Mouse (Mus musculus) left cerebral cortex, postnatal 25 days (tissue): Measurements from ENCODE around the gene Kif5c. TPM values are rescaled to one million over a fixed set of nuclear protein-coding genes. Genes with fewer than 3 reads are reported as not detected.
A peak's percentile ranks its signal among the peaks of the same experiment; 100 is the strongest.

Source experiments
- DNase-seq, 2 experiments: peaks; one replicate each; pipeline ENCODE4 v3.0.0; 2022; ENCODE audit warnings: low spot score in 2 of 2, mixed read lengths in 1 of 2
- intact Hi-C: fragments of 180-260 bp; cut with DNase I; formaldehyde crosslinking; loops from one replicate; pipeline ENCODE4 v1.15.1; 2025
- total RNA-seq, 2 experiments: library from RNA; stranded (reverse); gene quantifications; 2 replicates each; pipeline ENCODE4 v1.2.3; 2021

Gene Kif5c
- total RNA-seq, 2 experiments from 2014 or later = 577 to 597 TPM

DNA sequence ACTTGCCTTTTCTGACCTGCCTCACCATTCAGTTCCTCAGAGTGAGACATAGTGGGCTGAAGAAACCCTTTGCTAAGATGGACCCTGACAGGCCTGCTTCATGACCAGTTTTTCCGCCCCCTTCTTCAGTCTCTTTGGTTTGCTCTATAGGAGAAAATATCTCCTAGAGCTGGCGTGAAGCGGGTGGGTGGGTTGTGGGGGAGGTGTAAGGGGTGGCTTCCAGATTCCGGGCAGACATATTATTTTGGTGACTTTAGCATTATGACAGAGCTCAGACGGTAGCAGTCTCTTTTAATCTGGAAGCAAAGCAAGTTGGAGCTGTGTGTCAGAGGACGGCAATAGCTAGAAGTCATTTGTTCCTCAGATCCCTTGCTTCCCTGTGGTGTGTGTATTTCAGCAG lies 92.6 kb downstream of the Kif5c start:
- peak; percentile 37 to 81 for DNase-seq
- intact Hi-C loops = loop anchor here (5.0 kb wide), 3 partner anchors 89 to 259 kb away; partner anchors contain the start of gene Epc2

GRCm38 (mm10) chr2:49712336-49712887 lies 93.3 kb downstream of the Kif5c start:
- intact Hi-C loops = loop anchor here (5.0 kb wide), 3 partner anchors 90 to 260 kb away; partner anchors contain the start of gene Epc2
- no peak for DNase-seq

DNA sequence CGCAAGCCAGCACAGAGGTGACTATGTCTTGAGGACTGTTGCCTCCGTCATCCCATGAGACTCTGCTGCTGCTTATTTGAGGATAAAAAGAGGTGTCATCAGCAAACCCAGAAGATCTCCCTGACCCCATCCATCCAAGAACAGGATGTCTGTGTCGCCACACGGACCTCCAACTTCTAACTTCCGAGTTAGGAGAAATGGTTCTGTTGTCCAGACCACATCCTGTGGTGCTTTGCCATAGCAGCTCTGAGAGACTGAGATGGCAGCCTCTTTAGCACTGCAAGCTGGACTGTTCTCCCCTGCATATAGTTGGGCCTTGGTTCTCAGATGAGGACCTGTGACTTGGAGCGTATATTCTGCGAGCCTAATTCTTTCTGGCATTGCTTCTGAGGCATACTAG lies 97.4 kb downstream of the Kif5c start:
- DNase-seq = no peak
- intact Hi-C loops = no loop called here

DNA sequence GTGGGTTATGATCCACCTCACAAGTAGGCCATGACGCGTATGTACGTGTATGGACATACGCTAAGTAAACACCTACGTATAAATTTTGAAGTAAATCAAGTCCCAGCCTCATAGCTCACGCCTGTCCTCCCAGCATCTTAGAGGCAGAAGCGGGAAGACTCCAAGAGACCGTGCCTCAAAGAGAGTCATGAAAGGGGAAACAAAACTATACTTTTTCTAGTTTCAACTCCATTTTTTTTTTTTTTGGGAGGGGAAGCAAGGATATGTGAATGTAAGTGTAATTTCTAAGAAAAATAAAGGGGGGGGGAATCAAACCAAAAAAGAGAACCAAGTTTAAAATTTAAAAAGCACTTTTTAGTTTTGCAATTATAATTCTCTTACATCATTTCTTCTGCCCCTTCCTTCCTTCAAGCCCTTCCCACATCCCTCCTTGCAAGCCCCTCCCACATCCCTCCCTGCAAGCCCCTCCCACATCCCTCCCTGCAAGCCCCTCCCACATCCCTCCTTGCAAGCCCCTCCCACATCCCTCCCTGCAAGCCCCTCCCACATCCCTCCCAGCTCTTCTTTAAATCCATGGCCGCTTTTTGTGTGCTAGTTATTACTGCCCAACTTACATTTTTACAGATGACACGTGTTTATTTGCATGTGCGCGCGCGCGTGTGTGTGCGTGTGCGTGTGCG lies 98.5 kb downstream of the Kif5c start:
- intact Hi-C loops = no loop called here
- no peak for DNase-seq

DNA sequence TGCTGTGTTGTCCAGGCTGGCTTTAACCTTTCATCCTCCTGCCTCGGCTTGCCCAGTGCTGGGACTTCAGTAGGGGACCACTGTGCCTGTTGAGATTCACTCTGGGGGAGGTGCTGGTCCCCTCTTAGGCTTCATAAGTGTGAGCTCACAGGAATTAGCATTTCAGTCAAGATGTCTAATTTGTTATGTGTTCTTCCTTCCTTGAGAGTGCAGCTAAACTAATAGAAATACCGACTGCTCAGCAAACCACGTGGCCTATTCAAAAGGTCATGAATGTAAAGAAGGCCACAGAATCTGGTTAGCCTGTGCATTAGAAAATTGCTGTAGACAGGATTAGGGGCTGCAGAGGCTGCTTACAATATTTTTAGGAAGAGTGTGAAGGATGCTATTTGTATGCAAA lies 99.4 kb downstream of the Kif5c start:
- no peak for DNase-seq
- intact Hi-C loops = no loop called here

DNA sequence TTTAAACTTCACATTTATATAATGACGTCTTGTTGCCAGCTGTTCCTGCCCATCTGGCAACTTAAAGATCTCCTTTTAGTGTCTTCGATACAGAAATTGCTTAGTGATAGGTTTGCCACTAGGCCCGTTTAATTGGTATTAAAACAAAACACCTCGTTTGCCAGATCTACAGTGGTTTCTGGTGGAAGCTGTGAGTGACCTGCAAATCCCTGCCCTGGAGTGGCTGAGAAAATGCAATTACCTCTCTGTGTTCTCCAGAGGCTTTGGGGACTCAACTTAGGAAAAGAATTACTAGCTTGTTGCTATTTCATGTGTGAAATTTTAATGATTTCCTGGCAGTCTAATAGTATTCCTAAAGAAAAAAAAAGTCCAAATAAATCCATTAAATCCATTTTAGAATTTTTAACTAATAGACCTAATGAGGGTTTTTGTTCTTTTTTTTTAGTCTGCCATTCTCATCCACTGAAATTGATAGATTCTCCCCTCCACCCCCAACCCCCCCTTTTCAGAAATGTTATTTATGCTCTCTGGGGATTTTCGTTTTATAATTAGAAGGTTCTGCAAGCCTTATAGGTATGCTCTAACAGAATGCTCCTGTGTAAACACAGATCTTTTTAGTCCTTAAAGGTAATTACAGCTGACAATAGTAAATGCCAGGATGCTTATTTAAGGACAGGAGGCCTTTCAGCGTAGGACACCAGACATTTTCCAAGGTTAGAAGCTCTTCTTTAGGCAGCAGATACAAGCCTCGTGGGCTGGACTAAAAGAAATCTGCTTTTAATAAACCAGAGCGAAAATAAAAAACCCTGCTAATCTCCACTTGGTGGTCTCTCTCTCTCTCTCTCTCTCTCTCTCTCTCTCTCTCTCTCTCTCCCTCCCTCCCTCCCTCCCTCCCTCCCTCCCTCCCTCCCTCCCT lies 100.1 kb downstream of the Kif5c start:
- DNase-seq = no peak
- intact Hi-C loops = no loop called here

DNA sequence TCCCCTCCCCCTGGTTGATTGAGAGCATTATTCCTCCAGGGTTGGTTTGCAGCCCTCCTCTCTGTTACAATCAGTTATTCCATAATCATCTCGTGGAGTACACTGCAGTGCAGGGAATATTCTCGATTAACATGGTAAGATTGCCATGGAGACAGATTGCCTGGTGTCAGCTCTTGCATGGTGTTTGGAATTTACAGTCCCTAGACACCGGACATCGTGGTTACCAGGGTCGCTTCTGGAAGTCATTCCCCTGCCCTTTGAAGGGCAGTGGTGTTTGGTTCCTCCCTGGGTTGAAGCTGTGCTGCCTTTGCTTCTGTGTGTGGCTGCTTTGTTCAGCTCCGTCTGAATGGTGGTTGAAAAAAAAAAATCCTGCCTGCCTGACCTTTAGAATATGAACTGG lies 100.8 kb downstream of the Kif5c start:
- intact Hi-C loops = no loop called here

GRCm38 (mm10) chr2:49720343-49720742 lies 101.2 kb downstream of the Kif5c start:
- intact Hi-C loops = no loop called here
- peak in 1 of 2 experiments; percentile 43 for DNase-seq

More for the DNA sequence above, 100.8 kb downstream of the Kif5c start:
- no peak for DNase-seq

- DNase-seq = no peak
- intact Hi-C loops = no loop called here
These were observed 103.2 kb downstream of the Kif5c start for GRCm38 (mm10) chr2:49722331-49722730.

DNA sequence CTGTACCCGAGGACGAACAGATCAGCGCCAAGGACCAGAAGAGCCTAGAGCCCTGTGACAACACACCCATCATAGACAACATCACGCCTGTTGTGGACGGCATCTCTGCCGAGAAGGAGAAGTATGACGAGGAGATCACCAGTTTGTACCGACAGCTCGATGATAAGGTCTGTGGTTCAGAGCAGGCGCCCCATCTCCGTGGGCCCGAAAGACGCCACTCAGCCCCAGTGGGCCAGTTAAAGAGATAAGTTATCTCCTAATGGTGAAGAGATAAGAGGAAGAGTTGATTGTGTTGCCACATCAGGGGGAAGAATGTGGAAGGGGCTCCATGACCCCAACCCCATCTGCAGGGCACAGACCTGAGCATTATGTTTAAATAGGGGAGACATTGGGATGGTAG lies 103.9 kb downstream of the Kif5c start:
- intact Hi-C loops = no loop called here
- no peak for DNase-seq

- DNase-seq = no peak
- intact Hi-C loops = loop anchor here (2.0 to 5.0 kb wide), 2 partner anchors 104 to 368 kb away; no protein-coding TSS in a partner anchor
These were observed 107.6 kb downstream of the Kif5c start for GRCm38 (mm10) chr2:49726672-49727071.

DNA sequence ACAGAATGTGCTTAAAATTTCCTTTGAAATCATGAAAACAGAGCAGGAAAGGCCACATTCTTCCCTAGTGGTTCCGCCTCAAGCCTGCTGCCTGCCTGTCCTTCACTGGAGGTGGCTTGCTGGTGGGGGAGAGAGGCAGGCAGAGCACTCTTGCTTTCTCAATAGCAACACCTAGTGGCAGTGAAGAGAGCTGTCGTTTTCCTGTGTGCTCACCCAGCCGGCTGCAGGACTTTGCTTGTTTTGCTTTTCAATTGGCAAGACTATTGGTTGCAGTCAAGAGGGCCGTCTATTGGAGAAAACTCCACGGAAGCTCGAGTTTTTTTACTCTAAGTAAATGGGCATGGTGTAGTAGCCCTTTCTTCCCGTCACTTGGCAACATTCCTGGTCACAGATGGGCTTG lies 108.1 kb downstream of the Kif5c start:
- peak; percentile 77 to 89 for DNase-seq
- intact Hi-C loops = loop anchor here (2.0 to 5.0 kb wide), 2 partner anchors 105 to 368 kb away; no protein-coding TSS in a partner anchor

- intact Hi-C loops = loop anchor here (2.0 to 5.0 kb wide), 2 partner anchors 105 to 369 kb away; no protein-coding TSS in a partner anchor
- DNase-seq = no peak
These were observed 108.6 kb downstream of the Kif5c start for GRCm38 (mm10) chr2:49727686-49728085.

GRCm38 (mm10) chr2:49728896-49729610 lies 110.0 kb downstream of the Kif5c start:
- no peak for DNase-seq
- intact Hi-C loops = loop anchor here (5.0 kb wide), 1 partner anchor 107 kb away; no protein-coding TSS in a partner anchor

DNA sequence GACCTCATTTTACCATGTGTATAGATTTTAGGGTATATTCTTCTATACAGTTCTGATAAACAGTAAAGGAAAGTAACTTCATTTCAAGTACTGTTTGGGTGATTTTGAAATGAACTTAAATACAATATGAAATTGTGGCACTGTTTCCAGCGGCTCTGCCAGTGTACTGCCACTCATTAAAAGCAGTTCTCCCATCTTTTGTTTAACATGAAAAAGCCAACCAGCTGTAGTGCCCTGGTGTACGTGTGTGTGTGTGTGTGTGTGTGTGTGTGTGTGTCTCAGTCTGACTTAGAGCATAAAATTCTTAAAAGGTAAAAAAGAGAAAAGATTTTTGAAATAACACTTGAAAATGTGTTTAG lies 110.5 kb downstream of the Kif5c start:
- DNase-seq = no peak
- intact Hi-C loops = loop anchor here (5.0 kb wide), 1 partner anchor 107 kb away; no protein-coding TSS in a partner anchor

DNA sequence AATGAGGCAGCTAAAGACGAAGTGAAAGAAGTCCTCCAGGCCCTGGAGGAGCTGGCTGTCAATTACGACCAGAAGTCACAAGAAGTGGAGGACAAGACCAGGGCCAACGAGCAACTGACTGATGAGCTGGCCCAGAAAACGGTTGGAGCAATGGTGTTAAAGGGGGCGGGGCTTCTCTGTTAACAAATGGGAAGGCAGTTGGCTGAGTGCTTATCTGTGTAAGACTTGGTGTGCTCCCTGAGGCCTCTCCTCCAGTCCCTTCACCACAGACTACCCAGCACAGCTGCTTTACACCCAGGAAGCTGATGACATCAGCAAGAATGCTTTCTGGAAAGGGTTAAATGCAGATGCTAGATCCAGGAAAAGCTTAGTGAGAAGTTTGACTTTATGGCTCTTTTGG lies 111.1 kb downstream of the Kif5c start:
- intact Hi-C loops = loop anchor here (10.0 kb wide), 1 partner anchor 815 kb away; no protein-coding TSS in a partner anchor
- no peak for DNase-seq

- intact Hi-C loops = loop anchor here (10.0 kb wide), 1 partner anchor 818 kb away; no protein-coding TSS in a partner anchor
- no peak for DNase-seq
These were observed 113.9 kb downstream of the Kif5c start for GRCm38 (mm10) chr2:49732745-49733655.

DNA sequence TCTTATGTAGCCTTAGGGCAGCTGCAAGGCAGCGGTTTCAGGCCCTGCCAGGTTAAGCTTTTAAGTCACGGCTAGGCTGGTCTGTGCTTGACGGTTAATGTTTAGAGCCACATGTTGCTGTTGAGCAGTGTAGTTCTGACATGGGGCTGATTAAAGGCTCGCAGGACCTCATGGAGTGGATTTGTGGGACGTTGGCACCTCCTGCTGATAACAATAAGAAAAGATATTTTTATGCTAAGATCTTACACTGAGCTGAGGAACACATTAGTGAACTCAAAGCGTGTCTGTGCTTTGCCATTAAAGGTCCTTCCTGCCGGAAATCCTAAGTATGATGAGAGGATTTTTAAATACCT lies 114.5 kb downstream of the Kif5c start:
- intact Hi-C loops = loop anchor here (1.0 to 10.0 kb wide), 3 partner anchors 285 to 819 kb away; no protein-coding TSS in a partner anchor
- DNase-seq = no peak
